Mouse (Mus musculus) forebrain, embryonic 14.5 days (tissue): ENCODE results near the gene Mrpl12. TPM values are rescaled to one million over a fixed set of nuclear protein-coding genes. Genes with fewer than 3 reads are reported as not detected.
A peak's percentile ranks its signal among the peaks of the same experiment; 100 is the strongest.

Experiments used
- ATAC-seq: fragments of 200-750 bp; cut with Nextera tagmentation; 2 replicates; pipeline ENCODE4 v1.8.0; 2017; ENCODE audit warnings: mild to moderate bottlenecking, moderate library complexity
- DNase-seq: peaks from one replicate; pipeline ENCODE4 v3.0.0-alpha.2; 2015; ENCODE audit warnings: low spot score
- H3K27ac ChIP-seq: fragments of 300-500 bp; sonication (generic); 2 replicates; pipeline ENCODE4 v1.5.1; 2014; ENCODE audit warnings: low read depth, mild to moderate bottlenecking, control low read depth, low read length, moderate library complexity
- H3K27me3 ChIP-seq: fragments of 300-500 bp; sonication (generic); replicated peaks from 2 replicates; pipeline ENCODE4 v1.6.1; 2014; ENCODE audit warnings: low read length, control low read depth, mixed read lengths; ENCODE audit not compliant: control insufficient read depth, insufficient read depth
- H3K36me3 ChIP-seq: fragments of 300-500 bp; sonication (generic); 2 replicates; pipeline ENCODE4 v1.6.1; 2014; ENCODE audit warnings: low read length, control low read depth; ENCODE audit not compliant: control insufficient read depth, insufficient read depth
- H3K4me1 ChIP-seq: fragments of 300-500 bp; sonication (generic); 2 replicates; pipeline ENCODE4 v1.6.1; 2014; ENCODE audit warnings: antibody characterized with exemption, low read length, control low read depth; ENCODE audit not compliant: control insufficient read depth, insufficient read depth
- H3K4me2 ChIP-seq: fragments of 300-500 bp; sonication (generic); 2 replicates; pipeline ENCODE4 v1.6.1; 2014; ENCODE audit warnings: mild to moderate bottlenecking, control low read depth, low read length
- H3K4me3 ChIP-seq: fragments of 300-500 bp; sonication (generic); 2 replicates; pipeline ENCODE4 v1.5.1; 2014; ENCODE audit warnings: low read depth, low read length, control low read depth
- H3K9ac ChIP-seq: fragments of 300-500 bp; sonication (generic); 2 replicates; pipeline ENCODE4 v1.6.1; 2014; ENCODE audit warnings: mild to moderate bottlenecking, low read length, control low read depth, moderate library complexity
- H3K9me3 ChIP-seq: fragments of 300-500 bp; sonication (generic); replicated peaks from 2 replicates; pipeline ENCODE4 v1.6.1; 2016; ENCODE audit warnings: low read length, control low read depth, mixed read lengths; ENCODE audit not compliant: control insufficient read depth
- WGBS: fragments of 180-500 bp; shearing (Covaris S2); extraction: QIAGEN DNeasy Blood & Tissue Kit; methylation state at CpG from one replicate; pipeline ENCODE4 v1.1.7; 2014; 5-methylcytosine and 5-hydroxymethylcytosine counted together
- polyA plus RNA-seq: library from polyadenylated mRNA; unstranded; fragments of >200 nt; fragmentation: Nextera tagmentation; extraction: Ambion mirVana; gene quantifications from 2 replicates; pipeline ENCODE4 v1.2.1, GENCODE M21; 2014

Gene Mrpl12
- polyA plus RNA-seq, 1 experiment from 2014 or later: 155 TPM

DNA sequence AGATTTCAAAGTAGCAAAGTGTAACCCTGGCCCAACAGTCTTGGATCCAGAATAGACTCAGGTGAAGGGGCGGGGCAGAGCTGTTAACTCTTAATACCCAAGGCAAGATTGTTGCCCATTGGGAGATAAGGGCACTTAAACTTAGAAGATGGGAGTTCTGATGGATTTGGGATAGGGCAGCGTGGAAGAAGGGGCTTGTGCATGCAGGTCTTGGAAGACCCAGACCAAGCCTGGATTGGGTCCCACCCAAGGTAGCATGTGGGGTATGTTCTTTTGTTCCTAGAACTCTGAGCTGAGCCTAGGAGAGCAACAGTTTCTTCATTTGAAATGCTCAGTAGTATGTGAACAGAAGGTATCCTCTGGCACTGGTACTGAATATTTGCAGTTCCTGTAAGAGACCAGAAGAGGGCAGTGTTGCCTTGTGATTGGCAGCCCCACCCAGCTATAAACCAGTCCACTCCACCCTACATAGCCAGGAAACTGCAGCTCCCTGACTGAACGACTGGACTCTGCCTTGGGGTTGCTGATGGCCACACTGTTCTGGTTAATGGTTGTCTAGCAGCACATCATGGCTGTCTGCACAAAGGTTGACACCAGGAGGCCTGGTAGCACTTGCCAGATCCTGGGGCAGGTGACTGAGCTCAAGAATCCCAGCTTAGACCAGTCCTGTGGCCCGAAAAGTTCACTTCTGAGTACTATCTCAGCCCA is 4.8 kb downstream of the Mrpl12 start:
- no peak overlapping the region for H3K4me3 ChIP-seq
- H3K9me3 ChIP-seq: no peaks in the 10 kb centered on the region
- H3K4me2 ChIP-seq: no peak overlapping the region
- no peak overlapping the region for H3K27ac ChIP-seq
- ATAC-seq (peak; percentile 21), DNase-seq (peak; percentile 89)
- 58% methylated on average over 4 of the region's 4 CpGs for WGBS
- no peaks in the 10 kb centered on the region for H3K27me3 ChIP-seq
- no peak overlapping the region for H3K9ac ChIP-seq
- peaks cover 39% of the 10 kb centered on the region for H3K36me3 ChIP-seq
- H3K4me1 ChIP-seq: peaks cover 23% of the 10 kb centered on the region

DNA sequence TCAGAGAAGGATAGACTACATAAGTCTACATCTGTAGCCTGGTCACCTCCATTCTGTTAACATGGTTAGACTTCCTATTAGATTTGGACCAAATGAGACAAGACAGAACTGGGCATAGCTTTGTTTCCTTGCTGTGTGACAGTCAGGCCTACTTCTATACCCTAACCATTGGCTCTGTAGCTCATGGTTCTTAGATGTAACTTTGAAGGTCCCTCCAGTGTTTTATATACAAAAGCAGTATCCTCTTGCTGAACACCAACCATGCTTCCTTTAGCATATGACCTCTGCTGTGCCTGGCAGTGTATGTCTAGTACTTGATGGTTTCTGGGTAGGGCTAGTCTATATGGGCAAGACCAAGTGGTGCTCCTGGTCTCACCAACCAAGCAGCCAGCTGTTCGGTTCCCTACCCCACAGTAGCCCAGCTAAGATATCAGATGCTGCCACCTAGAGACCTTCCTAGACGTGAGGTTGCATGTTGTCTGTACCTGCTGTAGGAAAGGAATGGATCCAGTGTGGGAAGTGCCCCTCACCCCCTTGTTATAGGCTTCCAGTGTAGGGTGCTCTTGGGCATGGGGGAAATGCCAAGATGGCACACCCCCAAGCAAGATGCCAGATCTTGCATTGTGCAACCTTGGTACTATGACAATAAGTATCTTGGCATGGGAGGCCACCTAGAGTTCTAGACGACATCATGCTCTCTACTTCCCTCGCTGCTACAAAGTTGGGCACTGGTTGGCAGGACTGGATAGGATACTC is 6.1 kb downstream of the Mrpl12 start:
- 36% methylated on average over 4 of the region's 4 CpGs for WGBS
- H3K4me2 ChIP-seq: peak overlapping the region; percentile 98; the same call in 1 of the 2 replicates
- no peak for ATAC-seq
- DNase-seq: peak; percentile 11
- peak overlapping the region; percentile 80 for H3K9ac ChIP-seq
- peaks cover 51% of the 10 kb centered on the region for H3K36me3 ChIP-seq
- peak overlapping the region; percentile 76 for H3K27ac ChIP-seq
- peaks cover 20% of the 10 kb centered on the region for H3K4me1 ChIP-seq
- no peaks in the 10 kb centered on the region for H3K27me3 ChIP-seq
- H3K4me3 ChIP-seq: peak overlapping the region; percentile 95; the same call in 1 of the 2 replicates
- H3K9me3 ChIP-seq: no peaks in the 10 kb centered on the region

GRCm38 (mm10) chr11:120491317-120492023 is 7.1 kb downstream of the Mrpl12 start, which contains the start of gene Slc25a10:
Gene Slc25a10, plus strand, starts transcription at chr11:120491840.
- Histone ChIP-seq H3K4me1 (peaks cover 18% of the 10 kb centered on the region), H3K27ac (peak within 1 kb of the TSS; percentile 76), H3K4me3 (peak within 1 kb of the TSS; percentile 95), H3K9me3 (no peaks in the 10 kb centered on the region), H3K27me3 (no peaks in the 10 kb centered on the region), H3K36me3 (peaks cover 60% of the 10 kb centered on the region), H3K4me2 (peak within 1 kb of the TSS; percentile 98), H3K9ac (peak within 1 kb of the TSS; percentile 80)
- WGBS: 0% methylated on average over 35 of the region's 35 CpGs
- ATAC-seq: peak; percentile 85
- DNase-seq: peak; percentile 93

- Histone ChIP-seq H3K4me1 (peaks cover 18% of the 10 kb centered on the region), H3K27ac (peak overlapping the region; percentile 76), H3K4me3 (peak overlapping the region; percentile 95), H3K27me3 (no peaks in the 10 kb centered on the region), H3K9me3 (no peaks in the 10 kb centered on the region), H3K4me2 (peak overlapping the region; percentile 98), H3K9ac (peak overlapping the region; percentile 80), H3K36me3 (peaks cover 60% of the 10 kb centered on the region)
- DNase-seq: peak; percentile 49
- peak; percentile 32 for ATAC-seq
- under 1% methylated on average over 48 of the region's 48 CpGs for WGBS
Measured at GRCm38 (mm10) chr11:120492024-120492877, 7.8 kb downstream of the Mrpl12 start.

GRCm38 (mm10) chr11:120492878-120493203 is 8.4 kb downstream of the Mrpl12 start:
- Histone ChIP-seq H3K9me3 (no peaks in the 10 kb centered on the region), H3K27me3 (no peaks in the 10 kb centered on the region), H3K27ac (no peak overlapping the region; the same call in 1 of the 2 replicates), H3K4me3 (peak overlapping the region; percentile 95), H3K4me1 (peaks cover 18% of the 10 kb centered on the region), H3K4me2 (peak overlapping the region; percentile 98), H3K9ac (peak overlapping the region; percentile 80), H3K36me3 (peaks cover 60% of the 10 kb centered on the region)
- WGBS: 23% methylated on average over 3 of the region's 3 CpGs
- ATAC-seq: no peak
- no peak for DNase-seq

- no peak for DNase-seq
- Histone ChIP-seq H3K4me3 (peak overlapping the region; percentile 95), H3K27ac (no peak overlapping the region), H3K27me3 (no peaks in the 10 kb centered on the region), H3K9me3 (no peaks in the 10 kb centered on the region), H3K4me1 (peaks cover 18% of the 10 kb centered on the region), H3K36me3 (peaks cover 59% of the 10 kb centered on the region), H3K4me2 (peak overlapping the region; percentile 98), H3K9ac (peak overlapping the region; percentile 80)
- WGBS: 51% methylated on average over 3 of the region's 3 CpGs
- ATAC-seq: no peak
Measured at GRCm38 (mm10) chr11:120493351-120493750, 8.9 kb downstream of the Mrpl12 start.

DNA sequence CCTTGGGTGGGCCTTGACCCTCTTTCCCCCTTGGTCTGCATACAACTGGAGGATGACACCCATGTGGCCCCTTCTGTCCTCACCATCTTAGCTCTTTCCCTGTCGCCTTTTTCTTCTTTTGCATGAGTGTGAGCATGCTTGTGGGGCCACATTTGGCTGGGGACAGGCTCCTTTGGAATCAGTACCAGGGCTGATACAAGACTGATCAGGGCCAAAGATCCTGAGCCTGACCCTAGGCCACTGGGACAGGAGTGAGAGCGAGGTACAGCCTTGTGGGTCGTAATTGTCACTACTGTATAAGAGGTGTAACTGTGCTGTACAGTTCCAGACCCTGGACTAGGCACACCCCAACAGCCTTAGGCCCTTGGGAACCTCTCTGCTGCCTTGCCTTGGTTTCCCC is 9.5 kb downstream of the Mrpl12 start:
- Histone ChIP-seq H3K9me3 (no peaks in the 10 kb centered on the region), H3K4me3 (no peak overlapping the region), H3K4me2 (peak overlapping the region; percentile 98; the same call in 1 of the 2 replicates), H3K27ac (no peak overlapping the region), H3K36me3 (peaks cover 59% of the 10 kb centered on the region), H3K27me3 (no peaks in the 10 kb centered on the region), H3K9ac (0 out of 2 replicates have a peak overlapping the region, but pooled peaks have one; percentile 80), H3K4me1 (peaks cover 18% of the 10 kb centered on the region)
- WGBS: 81% methylated on average over 3 of the region's 3 CpGs
- DNase-seq: no peak
- no peak for ATAC-seq

DNA sequence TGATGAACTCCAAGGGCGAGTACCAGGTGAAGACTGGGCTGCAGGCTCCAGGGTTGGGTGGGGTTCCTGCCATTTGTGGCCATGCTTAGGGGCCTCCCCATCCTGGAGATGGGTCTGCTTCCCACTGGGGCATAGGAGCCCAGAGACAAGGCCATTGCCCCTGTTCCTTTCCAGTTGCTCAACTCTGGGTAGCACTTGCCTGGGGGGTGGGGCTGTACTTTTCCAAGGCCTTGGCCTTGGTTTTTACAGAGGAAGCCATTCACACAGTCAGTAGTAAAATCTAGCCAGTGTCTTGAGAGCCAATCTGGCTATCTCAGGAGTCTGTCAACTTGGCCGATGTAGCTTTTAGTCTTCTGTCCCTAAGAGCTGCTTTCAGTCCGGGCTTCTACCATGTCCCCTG is 13.0 kb downstream of the Mrpl12 start:
- peaks cover 49% of the 10 kb centered on the region for H3K36me3 ChIP-seq
- 89% methylated on average over 3 of the region's 3 CpGs for WGBS

More for the DNA sequence above, 13.0 kb downstream of the Mrpl12 start:
- peaks cover 10% of the 10 kb centered on the region for H3K4me1 ChIP-seq
- H3K9me3 ChIP-seq: no peaks in the 10 kb centered on the region
- H3K9ac ChIP-seq: no peak overlapping the region
- no peak overlapping the region for H3K4me3 ChIP-seq
- H3K27ac ChIP-seq: no peak overlapping the region
- ATAC-seq (no peak), DNase-seq (no peak)
- no peaks in the 10 kb centered on the region for H3K27me3 ChIP-seq
- H3K4me2 ChIP-seq: no peak overlapping the region
